Mouse (Mus musculus) midbrain, postnatal 0 days (tissue): Measurements from ENCODE around the gene Slc25a21. TPM values are rescaled to one million over a fixed set of nuclear protein-coding genes. Genes with fewer than 3 reads are reported as not detected.

ENCODE experiments used
- ATAC-seq: fragments of 200-750 bp; cut with Nextera tagmentation; 2 replicates; pipeline ENCODE4 v1.8.0; 2017; ENCODE audit warnings: moderate number of reproducible peaks, mild to moderate bottlenecking, moderate TSS enrichment, moderate library complexity; ENCODE audit not compliant: low FRiP score
- DNase-seq: peaks from one replicate; pipeline ENCODE4 v3.0.0-alpha.2; 2015; ENCODE audit warnings: low spot score
- H3K27ac ChIP-seq: fragments of 300-500 bp; sonication (generic); 2 replicates; pipeline ENCODE4 v1.5.1; 2014; ENCODE audit warnings: low read depth, mild to moderate bottlenecking, low read length, mixed read lengths
- H3K27me3 ChIP-seq: fragments of 300-500 bp; sonication (generic); 2 replicates; pipeline ENCODE4 v1.6.1; 2014; ENCODE audit warnings: low read length, control low read depth, mixed read lengths; ENCODE audit not compliant: insufficient read depth
- H3K36me3 ChIP-seq: fragments of 300-500 bp; sonication (generic); 2 replicates; pipeline ENCODE4 v1.6.1; 2014; ENCODE audit warnings: low read length, control low read depth, mixed read lengths; ENCODE audit not compliant: insufficient read depth
- H3K4me1 ChIP-seq: fragments of 300-500 bp; sonication (generic); 2 replicates; pipeline ENCODE4 v1.6.1; 2014; ENCODE audit warnings: mild to moderate bottlenecking, control low read depth, antibody characterized with exemption, low read length, mixed read lengths; ENCODE audit not compliant: insufficient read depth
- H3K4me2 ChIP-seq: fragments of 300-500 bp; sonication (generic); 2 replicates; pipeline ENCODE4 v1.6.1; 2014; ENCODE audit warnings: low read depth, mild to moderate bottlenecking, low read length, mixed read lengths; ENCODE audit not compliant: poor library complexity, severe bottlenecking
- H3K4me3 ChIP-seq: fragments of 300-500 bp; sonication (generic); 2 replicates; pipeline ENCODE4 v1.5.1; 2014; ENCODE audit warnings: low read depth, mild to moderate bottlenecking, low read length, moderate library complexity
- H3K9ac ChIP-seq: fragments of 300-500 bp; sonication (generic); replicated peaks from 2 replicates; pipeline ENCODE4 v1.6.1; 2014; ENCODE audit warnings: mild to moderate bottlenecking, low read length, moderate library complexity, mixed read lengths; ENCODE audit not compliant: poor library complexity, severe bottlenecking
- H3K9me3 ChIP-seq: fragments of 300-500 bp; sonication (generic); 2 replicates; pipeline ENCODE4 v1.6.1; 2016; ENCODE audit warnings: low read length, control low read depth
- CTCF ChIP-seq: IDR thresholded peaks from 2 replicates; pipeline ENCODE4 v1.5.1; 2016; ENCODE audit warnings: antibody characterized with exemption, mild to moderate bottlenecking
- WGBS: fragments of 180-500 bp; shearing (Covaris S2); extraction: QIAGEN DNeasy Blood & Tissue Kit; methylation state at CpG from one replicate; pipeline ENCODE4 v1.1.7; 2014; 5-methylcytosine and 5-hydroxymethylcytosine counted together
- polyA plus RNA-seq: library from polyadenylated mRNA; unstranded; fragments of >200 nt; fragmentation: Nextera tagmentation; extraction: Ambion mirVana; gene quantifications from 2 replicates; pipeline ENCODE4 v1.2.1, GENCODE M21; 2015
- total RNA-seq: library from RNA; depleted of rRNA; stranded (reverse); fragments of >200 nt; gene quantifications from 2 replicates; pipeline ENCODE4 v1.2.3, GENCODE M21; 2014

Gene Slc25a21
- total and polyA plus RNA-seq, 2 experiments from 2014 or later = 0.11 TPM; not detected in 1

DNA sequence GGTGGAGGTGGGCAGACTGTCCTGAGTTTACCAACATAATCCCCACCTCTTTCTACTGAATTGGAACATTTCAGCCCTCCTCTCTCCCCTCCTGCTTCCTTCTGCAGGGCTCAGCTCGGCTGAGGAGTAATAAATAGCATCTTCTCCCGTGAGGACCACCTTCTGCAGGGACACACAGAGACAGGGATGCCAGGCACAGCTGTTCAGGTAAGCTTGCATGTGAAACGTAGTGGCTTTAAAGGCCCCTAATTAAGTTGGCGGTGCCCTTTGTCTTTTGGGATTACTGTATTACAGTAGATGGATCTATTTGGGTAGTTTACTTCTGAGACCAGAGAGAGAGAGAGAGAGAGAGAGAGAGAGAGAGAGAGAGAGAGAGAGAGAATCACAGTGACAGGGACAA is 344.6 kb downstream of the Slc25a21 start:
- Histone ChIP-seq H3K9me3 (no peaks in the 10 kb centered on the region), H3K4me3 (no peak overlapping the region), H3K4me1 (no peaks in the 10 kb centered on the region), H3K36me3 (no peaks in the 10 kb centered on the region), H3K27ac (no peak overlapping the region), H3K9ac (no peak overlapping the region), H3K27me3 (no peaks in the 10 kb centered on the region), H3K4me2 (no peak overlapping the region)
- TF ChIP-seq CTCF = no peak
- no peak for DNase-seq
- WGBS = 48% methylated on average over 4 of the region's 4 CpGs
- ATAC-seq = no peak

DNA sequence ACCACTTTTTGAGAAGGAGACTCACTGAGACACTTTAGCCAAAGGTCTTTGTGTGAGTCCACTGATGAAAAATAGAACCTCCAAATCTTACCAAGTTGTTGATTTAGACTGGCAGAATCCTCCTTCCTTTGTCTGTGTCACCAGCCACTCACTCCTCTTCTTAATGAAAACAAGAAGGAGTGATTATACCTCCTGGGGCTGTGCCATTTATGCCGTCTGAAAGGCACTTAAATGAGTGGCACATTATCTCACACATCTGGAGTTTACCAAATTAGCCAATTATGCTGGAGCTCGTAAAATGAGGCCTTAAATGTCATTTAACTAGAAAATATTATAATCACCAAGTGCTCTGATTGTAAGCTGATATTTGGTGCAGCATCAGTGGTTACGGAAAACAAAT is 345.8 kb downstream of the Slc25a21 start:
- ATAC-seq = no peak
- 51% methylated on average over 3 of the region's 3 CpGs for WGBS

DNA sequence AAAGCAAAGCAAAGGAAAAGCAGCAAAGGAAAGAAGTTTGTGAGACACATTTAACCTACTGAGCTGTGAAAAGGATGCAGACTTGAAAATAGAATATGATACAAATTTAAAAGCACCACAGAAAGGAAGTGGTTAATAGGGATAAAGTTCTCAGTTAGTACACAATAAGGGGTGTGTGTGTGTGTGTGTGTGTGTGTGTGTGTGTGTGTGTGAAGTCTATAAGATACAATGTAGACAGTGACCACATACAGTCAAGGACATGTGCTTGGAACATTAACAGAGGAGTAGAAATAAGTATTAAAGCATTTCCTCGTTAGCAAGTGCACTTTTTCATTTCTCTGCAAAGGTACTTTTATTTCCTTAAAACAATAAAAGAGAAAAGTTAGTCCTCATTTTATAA is 367.3 kb downstream of the Slc25a21 start:
- H3K27me3 ChIP-seq = no peaks in the 10 kb centered on the region
- H3K36me3 ChIP-seq = no peaks in the 10 kb centered on the region
- ATAC-seq (no peak), DNase-seq (no peak)
- H3K4me3 ChIP-seq = no peak overlapping the region
- H3K4me1 ChIP-seq = peaks cover 6% of the 10 kb centered on the region
- TF ChIP-seq CTCF = no peak
- 72% methylated on average over 1 of the region's 1 CpGs for WGBS
- H3K4me2 ChIP-seq = peak overlapping the region; percentile 30; the same call in 1 of the 2 replicates
- no peak overlapping the region for H3K9ac ChIP-seq
- H3K27ac ChIP-seq = no peak overlapping the region
- H3K9me3 ChIP-seq = no peaks in the 10 kb centered on the region

More for the DNA sequence above, 345.8 kb downstream of the Slc25a21 start:
- DNase-seq = no peak
- Histone ChIP-seq H3K4me1 (no peaks in the 10 kb centered on the region), H3K4me2 (no peak overlapping the region), H3K27ac (no peak overlapping the region), H3K27me3 (no peaks in the 10 kb centered on the region), H3K9ac (no peak overlapping the region), H3K36me3 (no peaks in the 10 kb centered on the region), H3K4me3 (no peak overlapping the region), H3K9me3 (no peaks in the 10 kb centered on the region)
- no peak for TF ChIP-seq CTCF

DNA sequence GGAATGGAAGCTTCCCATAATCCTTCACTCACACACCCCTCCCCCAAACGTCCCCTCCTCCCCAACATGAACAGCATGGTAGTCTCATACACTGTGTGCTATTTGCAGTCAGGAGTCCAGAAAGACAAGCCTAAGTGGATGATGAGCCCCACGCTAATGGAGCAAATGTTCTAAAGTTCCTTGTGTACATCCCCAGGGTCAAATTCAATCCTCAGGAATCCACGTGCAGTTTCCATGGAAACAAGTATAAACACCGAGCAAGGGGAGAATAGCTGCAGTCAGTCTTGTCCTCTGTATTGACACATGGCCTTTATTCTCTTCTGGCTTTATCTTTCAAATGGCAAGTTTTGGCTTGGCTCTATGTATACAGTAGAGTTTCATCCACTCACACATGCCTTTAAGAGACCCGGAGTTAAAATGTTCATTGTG is 367.8 kb downstream of the Slc25a21 start:
- TF ChIP-seq CTCF = no peak
- no peak overlapping the region for H3K27ac ChIP-seq
- peak; percentile 72 for ATAC-seq

DNA sequence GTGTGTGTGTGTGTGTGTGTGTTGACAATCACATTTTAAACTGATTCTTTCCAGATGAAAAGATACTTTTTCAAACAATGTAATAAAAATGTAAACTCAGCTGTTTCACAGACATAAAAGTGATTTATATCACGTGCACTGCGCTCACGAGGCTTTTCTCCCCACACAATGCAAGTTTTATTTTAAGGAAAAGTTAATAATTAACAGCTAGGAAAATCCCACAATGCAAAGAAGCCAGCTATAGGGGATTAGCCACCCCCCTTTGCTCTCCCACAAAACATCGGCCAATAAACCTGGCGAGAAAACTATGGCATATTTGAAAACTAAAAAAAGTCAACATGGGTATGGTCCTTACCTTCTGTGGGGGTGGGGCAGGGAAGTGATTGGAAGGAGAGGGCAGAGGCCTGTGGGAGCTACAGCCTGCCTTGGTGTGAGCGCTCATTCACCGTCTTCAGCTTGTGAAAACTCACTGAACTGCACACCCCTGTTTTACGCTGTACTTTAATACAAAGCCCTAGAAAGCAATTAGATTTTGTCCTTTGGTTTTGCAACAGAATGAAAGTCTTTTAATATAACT is 369.4 kb downstream of the Slc25a21 start:
- H3K4me1 ChIP-seq = peaks cover 6% of the 10 kb centered on the region
- no peaks in the 10 kb centered on the region for H3K9me3 ChIP-seq
- ATAC-seq (no peak), DNase-seq (no peak)
- no peak overlapping the region for H3K4me2 ChIP-seq
- H3K4me3 ChIP-seq = no peak overlapping the region
- H3K9ac ChIP-seq = no peak overlapping the region
- 67% methylated on average over 8 of the region's 8 CpGs for WGBS
- H3K27ac ChIP-seq = no peak overlapping the region
- no peak for TF ChIP-seq CTCF
- no peaks in the 10 kb centered on the region for H3K27me3 ChIP-seq
- no peaks in the 10 kb centered on the region for H3K36me3 ChIP-seq

More for the DNA sequence above, 367.8 kb downstream of the Slc25a21 start:
- Histone ChIP-seq H3K9ac (no peak overlapping the region), H3K36me3 (no peaks in the 10 kb centered on the region), H3K4me2 (peak overlapping the region; percentile 30), H3K27me3 (no peaks in the 10 kb centered on the region), H3K4me3 (peak overlapping the region; percentile 10), H3K4me1 (peaks cover 6% of the 10 kb centered on the region), H3K9me3 (no peaks in the 10 kb centered on the region)
- 6% methylated on average over 5 of the region's 5 CpGs for WGBS
- DNase-seq = peak; percentile 55

DNA sequence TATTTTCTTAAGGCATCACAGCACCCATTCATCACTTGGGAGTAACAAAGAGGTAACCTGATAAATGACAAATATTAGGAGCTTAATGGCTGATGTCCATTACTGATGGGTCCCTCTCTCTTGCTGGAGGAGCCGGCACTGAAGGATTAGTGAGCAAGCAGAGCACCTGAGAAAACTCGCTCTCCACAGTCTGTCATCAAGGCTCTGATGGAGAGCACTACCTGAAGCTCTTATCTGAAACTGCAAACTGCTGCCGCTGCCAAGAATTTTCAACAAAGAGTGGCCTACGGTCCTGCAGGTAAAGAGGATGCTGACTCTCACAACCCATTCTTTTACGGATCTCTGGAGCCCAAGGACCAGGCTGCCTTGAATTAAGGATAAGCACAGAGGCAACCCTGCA is 372.6 kb downstream of the Slc25a21 start:
- peaks cover 6% of the 10 kb centered on the region for H3K4me1 ChIP-seq
- H3K4me2 ChIP-seq = no peak overlapping the region
- WGBS = 74% methylated on average over 5 of the region's 5 CpGs
- no peaks in the 10 kb centered on the region for H3K9me3 ChIP-seq
- H3K27me3 ChIP-seq = no peaks in the 10 kb centered on the region
- H3K36me3 ChIP-seq = no peaks in the 10 kb centered on the region
- TF ChIP-seq CTCF = no peak
- no peak overlapping the region for H3K9ac ChIP-seq
- DNase-seq (no peak), ATAC-seq (no peak)
- no peak overlapping the region for H3K4me3 ChIP-seq
- no peak overlapping the region for H3K27ac ChIP-seq
